Mouse (Mus musculus): ENCODE results near the gene Tmem190. TPM values are rescaled to one million over a fixed set of nuclear protein-coding genes. Genes with fewer than 3 reads are reported as not detected.
"Not testable (repeated sequence)": the region's sequence is repeated elsewhere in the genome, so short reads cannot be mapped to it uniquely, and the experiment has no call there.

Tmem190 gene
- polyA plus RNA-seq, 1 experiment from 2014 or later, result 0.70 TPM

GRCm38 (mm10) chr7:4806716-4807115 is 24.0 kb downstream of the Tmem190 start:
- no peak for ATAC-seq (replicated peaks; ENCODE audit: low FRiP score, low read depth)
- H3K4me3 ChIP-seq (replicated peaks; ENCODE audit: low read depth, low read length), result no peak overlapping the region
- 86% methylated on average over 7 of the region's 7 CpGs for WGBS
- H3K9ac ChIP-seq (ENCODE audit: low read depth, low read length), result no peak overlapping the region
- H3K4me2 ChIP-seq (ENCODE audit: low read length), result no peak overlapping the region
- TF ChIP-seq CTCF (IDR thresholded peaks at IDR 0.05; ENCODE audit: low read depth), result peak; percentile 77
- no peaks in the 10 kb centered on the region for H3K9me3 ChIP-seq (replicated peaks; ENCODE audit: low read length)
- H3K36me3 ChIP-seq (ENCODE audit: insufficient read depth, low read length), result peaks cover 22% of the 10 kb centered on the region
- DNase-seq (ENCODE audit: low spot score), result peak; percentile 81
- peaks cover 12% of the 10 kb centered on the region for H3K4me1 ChIP-seq (replicated peaks; ENCODE audit: insufficient read depth, low read length)
- H3K27me3 ChIP-seq (ENCODE audit: insufficient read depth, low read length), result no peaks in the 10 kb centered on the region
- H3K27ac ChIP-seq, result no peak overlapping the region

DNA sequence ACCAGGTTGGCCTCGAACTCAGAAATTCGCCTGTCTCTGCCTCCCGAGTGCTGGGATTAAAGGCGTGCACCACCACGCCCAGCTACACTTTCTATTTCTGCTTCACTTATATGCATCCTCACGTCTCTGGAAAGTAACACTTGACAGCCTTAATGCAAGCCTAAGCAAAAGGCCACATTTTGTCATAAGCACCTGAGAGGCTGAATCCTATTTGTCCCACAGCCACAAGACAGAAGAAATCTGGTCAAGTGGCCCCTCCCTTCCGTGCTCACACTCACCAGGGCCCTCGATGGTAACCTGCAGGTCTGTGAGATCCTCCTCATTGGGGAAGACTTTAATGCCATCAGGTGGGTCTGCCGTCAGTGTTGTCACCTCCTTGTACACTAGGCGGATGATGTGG is 28.4 kb downstream of the Tmem190 start:
- H3K9me3 ChIP-seq (replicated peaks; ENCODE audit: low read length); DNase-seq (ENCODE audit: low spot score); ATAC-seq (replicated peaks; ENCODE audit: low FRiP score, low read depth); H3K27me3 ChIP-seq (ENCODE audit: insufficient read depth, low read length): not testable (repeated sequence)
- H3K9ac ChIP-seq (ENCODE audit: low read depth, low read length), result peak overlapping the region; percentile 72
- peaks cover 15% of the 10 kb centered on the region for H3K4me1 ChIP-seq (replicated peaks; ENCODE audit: insufficient read depth, low read length)
- H3K4me2 ChIP-seq (ENCODE audit: low read length), result peak overlapping the region; percentile 79
- 36% methylated on average over 10 of the region's 10 CpGs for whole genome bisulfite sequencing
- peak overlapping the region; percentile 96; the same call in 1 of the 2 replicates for H3K27ac ChIP-seq
- peaks cover 19% of the 10 kb centered on the region for H3K36me3 ChIP-seq (ENCODE audit: insufficient read depth, low read length)
- H3K4me3 ChIP-seq (replicated peaks; ENCODE audit: low read depth, low read length), result peak overlapping the region; percentile 61

GRCm38 (mm10) chr7:4811842-4812302 is 29.1 kb downstream of the Tmem190 start:
- H3K9ac ChIP-seq (ENCODE audit: low read depth, low read length), result peak overlapping the region; percentile 72
- peak; percentile 44 for DNase-seq (ENCODE audit: low spot score)
- peak overlapping the region; percentile 96 for H3K27ac ChIP-seq
- WGBS, result 0% methylated on average over 26 of the region's 36 CpGs
- H3K4me3 ChIP-seq (replicated peaks; ENCODE audit: low read depth, low read length), result peak overlapping the region; percentile 61
- peaks cover 12% of the 10 kb centered on the region for H3K36me3 ChIP-seq (ENCODE audit: insufficient read depth, low read length)
- ATAC-seq (replicated peaks; ENCODE audit: low FRiP score, low read depth), result no peak; the same call in 1 of the 2 replicates
- TF ChIP-seq CTCF (IDR thresholded peaks at IDR 0.05; ENCODE audit: low read depth), result no peak
- peaks cover 15% of the 10 kb centered on the region for H3K4me1 ChIP-seq (replicated peaks; ENCODE audit: insufficient read depth, low read length)
- peak overlapping the region; percentile 79 for H3K4me2 ChIP-seq (ENCODE audit: low read length)
- no peaks in the 10 kb centered on the region for H3K9me3 ChIP-seq (replicated peaks; ENCODE audit: low read length)
- H3K27me3 ChIP-seq (ENCODE audit: insufficient read depth, low read length), result no peaks in the 10 kb centered on the region

GRCm38 (mm10) chr7:4812303-4813104 is 29.8 kb downstream of the Tmem190 start, which contains the start of gene Ube2s:
TSS of gene Ube2s (minus strand) at chr7:4812590.
- H3K4me3 ChIP-seq (replicated peaks; ENCODE audit: low read depth, low read length), result peak within 1 kb of the TSS; percentile 61
- H3K4me1 ChIP-seq (replicated peaks; ENCODE audit: insufficient read depth, low read length), result peaks cover 15% of the 10 kb centered on the region
- H3K27ac ChIP-seq, result peak within 1 kb of the TSS; percentile 96
- peak within 1 kb of the TSS; percentile 79 for H3K4me2 ChIP-seq (ENCODE audit: low read length)
- ATAC-seq (replicated peaks; ENCODE audit: low FRiP score, low read depth) (peak; percentile 99), DNase-seq (ENCODE audit: low spot score) (peak; percentile 100)
- H3K9ac ChIP-seq (ENCODE audit: low read depth, low read length), result peak within 1 kb of the TSS; percentile 72
- H3K9me3 ChIP-seq (replicated peaks; ENCODE audit: low read length), result no peaks in the 10 kb centered on the region
- peaks cover 6% of the 10 kb centered on the region for H3K36me3 ChIP-seq (ENCODE audit: insufficient read depth, low read length)
- TF ChIP-seq CTCF (IDR thresholded peaks at IDR 0.05; ENCODE audit: low read depth), result peak; percentile 48
- H3K27me3 ChIP-seq (ENCODE audit: insufficient read depth, low read length), result no peaks in the 10 kb centered on the region
- under 1% methylated on average over 62 of the region's 62 CpGs for WGBS

DNA sequence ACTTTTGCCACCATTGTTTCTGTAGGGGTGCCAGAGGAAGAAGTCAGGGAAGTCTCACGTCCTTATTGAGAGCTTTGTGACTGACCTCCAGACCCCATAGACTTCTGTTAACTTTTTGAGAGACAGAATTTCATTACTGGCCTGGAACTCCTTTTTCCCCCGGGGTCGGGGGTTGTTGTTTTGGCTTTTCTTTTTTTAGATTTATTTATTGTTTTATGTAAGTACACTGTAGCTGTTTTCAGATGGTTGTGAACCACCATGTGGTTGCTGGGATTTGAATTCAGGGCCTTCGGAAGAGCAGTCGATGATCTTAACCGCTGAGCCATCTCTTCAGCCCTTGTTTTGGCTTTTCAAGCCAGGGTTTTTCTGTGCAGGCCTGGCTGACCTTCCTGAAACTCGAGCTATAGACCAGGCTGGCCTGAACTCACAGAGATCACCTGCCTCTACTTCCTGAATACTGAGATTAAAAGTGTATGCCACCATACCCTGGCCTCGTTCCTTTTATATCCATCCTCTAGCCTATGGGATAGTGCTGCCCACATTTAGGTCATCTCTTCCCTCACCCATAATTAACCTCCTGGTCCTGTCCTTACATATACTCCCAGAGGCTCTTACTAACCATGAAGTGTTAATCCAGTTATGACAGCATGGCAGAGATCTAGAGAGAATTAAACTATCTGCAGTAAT is 30.5 kb downstream of the Tmem190 start:
- peak overlapping the region; percentile 94 for H3K27ac ChIP-seq
- H3K4me1 ChIP-seq (replicated peaks; ENCODE audit: insufficient read depth, low read length), result peaks cover 15% of the 10 kb centered on the region
- no peak for TF ChIP-seq CTCF (IDR thresholded peaks at IDR 0.05; ENCODE audit: low read depth)
- H3K9me3 ChIP-seq (replicated peaks; ENCODE audit: low read length), result no peaks in the 10 kb centered on the region
- no peak for DNase-seq (ENCODE audit: low spot score)
- peak overlapping the region; percentile 71 for H3K4me2 ChIP-seq (ENCODE audit: low read length)
- H3K9ac ChIP-seq (ENCODE audit: low read depth, low read length), result peak overlapping the region; percentile 62
- H3K36me3 ChIP-seq (ENCODE audit: insufficient read depth, low read length), result peaks cover 3% of the 10 kb centered on the region; the same call in 1 of the 2 replicates
- peak overlapping the region; percentile 41 for H3K4me3 ChIP-seq (replicated peaks; ENCODE audit: low read depth, low read length)
- no peaks in the 10 kb centered on the region for H3K27me3 ChIP-seq (ENCODE audit: insufficient read depth, low read length)
- 25% methylated on average over 8 of the region's 8 CpGs for WGBS
- ATAC-seq (replicated peaks; ENCODE audit: low FRiP score, low read depth), result no peak

DNA sequence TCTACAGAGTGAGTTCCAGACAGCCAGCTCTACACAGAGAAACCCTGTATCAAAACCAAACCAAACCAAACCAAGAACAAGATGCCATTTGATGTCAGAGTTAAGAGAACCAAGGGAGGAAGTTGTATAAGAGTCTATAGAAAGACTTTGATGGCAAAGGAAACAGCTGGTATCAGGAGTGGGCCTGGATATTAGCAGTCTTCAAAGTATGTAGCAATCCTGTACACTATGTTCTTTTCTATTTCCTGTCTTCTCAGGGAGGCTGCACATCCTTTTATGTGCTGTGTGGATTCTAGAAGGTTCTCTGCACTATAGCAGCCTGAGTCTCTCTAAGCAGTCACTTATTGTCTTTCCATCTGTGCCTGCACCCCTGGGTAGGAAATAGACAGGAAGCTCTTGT is 33.8 kb downstream of the Tmem190 start:
- H3K27ac ChIP-seq, result no peak overlapping the region

DNA sequence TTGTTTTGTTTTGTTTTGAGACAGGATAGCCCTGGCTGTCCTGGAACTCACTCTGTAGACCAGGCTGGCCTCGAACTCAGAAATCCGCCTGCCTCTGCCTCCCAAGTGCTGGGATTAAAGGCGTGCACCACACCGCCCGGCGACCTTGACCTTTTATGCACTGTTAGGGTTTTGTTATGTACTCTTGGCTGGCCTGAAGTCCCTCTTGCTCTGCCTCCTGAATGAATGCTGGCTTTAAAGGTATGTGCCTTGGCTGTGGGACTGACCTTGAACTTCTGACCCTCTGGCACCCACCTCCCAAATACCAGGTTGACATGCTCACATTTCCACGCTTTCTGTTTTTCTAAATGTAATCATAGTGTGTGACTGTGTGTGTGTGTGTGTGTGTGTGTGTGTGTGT is 38.2 kb downstream of the Tmem190 start:
- not testable (repeated sequence) for H3K27me3 ChIP-seq (ENCODE audit: insufficient read depth, low read length); H3K36me3 ChIP-seq (ENCODE audit: insufficient read depth, low read length); H3K9ac ChIP-seq (ENCODE audit: low read depth, low read length); DNase-seq (ENCODE audit: low spot score); H3K4me3 ChIP-seq (replicated peaks; ENCODE audit: low read depth, low read length); ATAC-seq (replicated peaks; ENCODE audit: low FRiP score, low read depth); H3K4me1 ChIP-seq (replicated peaks; ENCODE audit: insufficient read depth, low read length); H3K4me2 ChIP-seq (ENCODE audit: low read length); H3K9me3 ChIP-seq (replicated peaks; ENCODE audit: low read length); H3K27ac ChIP-seq
- 90% methylated on average over 7 of the region's 7 CpGs for WGBS

More for the DNA sequence above, 33.8 kb downstream of the Tmem190 start:
- Histone ChIP-seq H3K36me3 (ENCODE audit: insufficient read depth, low read length) (no peaks in the 10 kb centered on the region), H3K27me3 (ENCODE audit: insufficient read depth, low read length) (no peaks in the 10 kb centered on the region), H3K9me3 (replicated peaks; ENCODE audit: low read length) (no peaks in the 10 kb centered on the region), H3K9ac (ENCODE audit: low read depth, low read length) (no peak overlapping the region), H3K4me3 (replicated peaks; ENCODE audit: low read depth, low read length) (no peak overlapping the region), H3K4me1 (replicated peaks; ENCODE audit: insufficient read depth, low read length) (peaks cover 3% of the 10 kb centered on the region; the same call in 1 of the 2 replicates), H3K4me2 (ENCODE audit: low read length) (no peak overlapping the region)
- ATAC-seq (replicated peaks; ENCODE audit: low FRiP score, low read depth), result no peak
- peak; percentile 46 for DNase-seq (ENCODE audit: low spot score)
- TF ChIP-seq CTCF (IDR thresholded peaks at IDR 0.05; ENCODE audit: low read depth), result no peak

Data from kidney, postnatal 0 days (tissue).